Mouse (Mus musculus) heart, adult 2 months (tissue): ENCODE data around the gene Rph3al. TPM values are rescaled to one million over a fixed set of nuclear protein-coding genes. Genes with fewer than 3 reads are reported as not detected.

Experiments used
- DNase-seq, 2 experiments: peaks; one replicate each; pipeline ENCODE4 v3.0.0; 2021
- H3K27ac ChIP-seq: fragments of 200-600 bp; 2 replicates; pipeline ENCODE4 v1.8.1; 2022
- H3K27me3 ChIP-seq: fragments of 200-500 bp; 2 replicates; pipeline ENCODE4 v1.6.1; 2012; ENCODE audit warnings: mild to moderate bottlenecking, low read length, inconsistent platforms, mixed read lengths; ENCODE audit not compliant: control insufficient read depth, insufficient read depth
- H3K36me3 ChIP-seq: fragments of 200-500 bp; 2 replicates; pipeline ENCODE4 v1.6.1; 2012; ENCODE audit warnings: low read length, inconsistent platforms; ENCODE audit not compliant: control insufficient read depth, insufficient read depth
- H3K4me1 ChIP-seq: fragments of 200-500 bp; 2 replicates; pipeline ENCODE4 v1.6.1; 2011; ENCODE audit warnings: low read length; ENCODE audit not compliant: control insufficient read depth, insufficient read depth
- H3K4me3 ChIP-seq: fragments of 200-600 bp; 2 replicates; pipeline ENCODE4 v1.8.1; 2022
- H3K79me2 ChIP-seq: fragments of 200-500 bp; replicated peaks from 2 replicates; pipeline ENCODE4 v1.6.1; 2012; ENCODE audit warnings: mild to moderate bottlenecking, inconsistent platforms, low read length, moderate library complexity, mixed read lengths; ENCODE audit not compliant: control insufficient read depth, insufficient read depth
- H3K9ac ChIP-seq: fragments of 200-500 bp; 2 replicates; pipeline ENCODE4 v1.6.1; 2012; ENCODE audit warnings: low read depth, mild to moderate bottlenecking, control low read depth, inconsistent platforms, low read length, mixed read lengths
- CTCF ChIP-seq: fragments of 200-600 bp; IDR thresholded peaks from 2 replicates; pipeline ENCODE4 v1.8.1; 2022; ENCODE audit warnings: antibody characterized with exemption, mild to moderate bottlenecking, moderate library complexity
- EP300 ChIP-seq: fragments of 200-500 bp; IDR thresholded peaks from 2 replicates; pipeline ENCODE4 v1.6.1; 2011; ENCODE audit warnings: low read depth, low read length, control low read depth; ENCODE audit not compliant: insufficient read depth
- POLR2A ChIP-seq: fragments of 200-500 bp; IDR thresholded peaks from 2 replicates; pipeline ENCODE4 v1.6.1; 2011; ENCODE audit warnings: mild to moderate bottlenecking, low read depth, low read length, control low read depth; ENCODE audit not compliant: insufficient read depth
- WGBS: fragments of 180-500 bp; shearing (Covaris S2); methylation state at CpG from one replicate; pipeline ENCODE4 v1.1.7; 2018; 5-methylcytosine and 5-hydroxymethylcytosine counted together
- intact Hi-C: fragments of 180-260 bp; cut with DNase I; formaldehyde crosslinking; loops from one replicate; pipeline ENCODE4 v1.15.1; 2025
- polyA plus RNA-seq: library from polyadenylated mRNA; depleted of rRNA; stranded (reverse); fragments of >200 nt; gene quantifications from 2 replicates; pipeline ENCODE4 v1.2.3, GENCODE M21; 2012
- total RNA-seq, 2 experiments: library from RNA; stranded (reverse); gene quantifications; 2 replicates each; pipeline ENCODE4 v1.2.3; 2021

The Rph3al gene
- total and polyA plus RNA-seq, 3 experiments = 5.9 to 11.7 (median 11.1) TPM

DNA sequence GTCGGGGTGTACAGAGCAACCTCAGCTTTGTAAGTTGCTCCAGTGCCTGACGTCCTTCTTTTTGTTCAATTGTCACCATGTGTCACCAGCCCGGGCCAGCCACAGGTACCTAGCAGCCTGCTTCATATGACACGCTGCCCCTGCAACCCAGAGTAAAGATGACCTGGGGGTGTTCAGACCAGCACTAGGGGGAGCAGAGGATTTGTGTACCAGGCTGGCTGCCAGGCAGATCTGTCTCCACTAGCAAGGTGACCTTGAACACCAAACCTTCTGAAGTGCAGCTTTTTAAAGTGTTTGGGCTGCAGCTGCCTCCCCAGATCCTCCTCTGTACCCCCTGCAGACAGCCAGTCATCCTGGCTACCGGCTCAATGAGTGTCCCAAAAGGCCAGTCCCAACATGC, 9.0 kb upstream of the Rph3al start:
- Histone ChIP-seq H3K79me2 (no peaks in the 10 kb centered on the region), H3K27me3 (no peaks in the 10 kb centered on the region), H3K9ac (no peak overlapping the region), H3K27ac (no peak overlapping the region), H3K36me3 (no peaks in the 10 kb centered on the region), H3K4me3 (no peak overlapping the region), H3K4me1 (no peaks in the 10 kb centered on the region)
- TF ChIP-seq EP300 (no peak), CTCF (no peak), POLR2A (no peak)
- DNase-seq = no peak
- 68% methylated on average over 5 of the region's 5 CpGs for WGBS
- intact Hi-C loops = no loop called here

GRCm38 (mm10) chr11:75945805-75946450, 7.7 kb upstream of the Rph3al start:
- Histone ChIP-seq H3K9ac (no peak overlapping the region), H3K27ac (no peak overlapping the region), H3K4me3 (no peak overlapping the region), H3K27me3 (no peaks in the 10 kb centered on the region), H3K4me1 (no peaks in the 10 kb centered on the region), H3K79me2 (no peaks in the 10 kb centered on the region), H3K36me3 (no peaks in the 10 kb centered on the region)
- 57% methylated on average over 9 of the region's 9 CpGs for WGBS
- no peak for DNase-seq
- no peak for TF ChIP-seq POLR2A
- no peak for TF ChIP-seq CTCF
- no peak for TF ChIP-seq EP300
- intact Hi-C loops = no loop called here

- no peaks in the 10 kb centered on the region; the same call in 1 of the 2 replicates for H3K36me3 ChIP-seq
- no peak for TF ChIP-seq CTCF
- no peak for TF ChIP-seq POLR2A
- TF ChIP-seq EP300 = no peak
- H3K9ac ChIP-seq = peak overlapping the region; percentile 35
- peaks cover 34% of the 10 kb centered on the region for H3K4me1 ChIP-seq
- intact Hi-C loops = loop anchor here (2.0 to 5.0 kb wide), 2 partner anchors 29 to 100 kb away; no protein-coding TSS in a partner anchor
- WGBS = 29% methylated on average over 6 of the region's 6 CpGs
- peak overlapping the region; percentile 4; the same call in 1 of the 2 replicates for H3K4me3 ChIP-seq
- peak; percentile 65 to 71 for DNase-seq
- H3K79me2 ChIP-seq = no peaks in the 10 kb centered on the region
- peak overlapping the region; percentile 88 for H3K27ac ChIP-seq
- H3K27me3 ChIP-seq = no peaks in the 10 kb centered on the region
Observed at GRCm38 (mm10) chr11:75937370-75937871, 808 bp downstream of the Rph3al start.

GRCm38 (mm10) chr11:75935819-75936430, 2.3 kb downstream of the Rph3al start:
- intact Hi-C loops = loop anchor here (2.0 to 5.0 kb wide), 2 partner anchors 31 to 101 kb away; no protein-coding TSS in a partner anchor
- WGBS = 35% methylated on average over 7 of the region's 7 CpGs
- Histone ChIP-seq H3K4me3 (no peak overlapping the region), H3K4me1 (peaks cover 34% of the 10 kb centered on the region), H3K27me3 (no peaks in the 10 kb centered on the region), H3K36me3 (no peaks in the 10 kb centered on the region; the same call in 1 of the 2 replicates), H3K9ac (0 out of 2 replicates have a peak overlapping the region, but pooled peaks have one; percentile 12), H3K27ac (peak overlapping the region; percentile 88), H3K79me2 (no peaks in the 10 kb centered on the region)
- TF ChIP-seq CTCF (no peak), EP300 (peak; percentile 98), POLR2A (peak; percentile 67; the same call in 1 of the 2 replicates)
- DNase-seq = peak; percentile 83 to 90

- WGBS = 45% methylated on average over 6 of the region's 6 CpGs
- Histone ChIP-seq H3K4me1 (peaks cover 34% of the 10 kb centered on the region), H3K4me3 (no peak overlapping the region), H3K79me2 (no peaks in the 10 kb centered on the region), H3K27me3 (no peaks in the 10 kb centered on the region), H3K27ac (peak overlapping the region; percentile 88), H3K9ac (no peak overlapping the region), H3K36me3 (no peaks in the 10 kb centered on the region; the same call in 1 of the 2 replicates)
- TF ChIP-seq CTCF = no peak
- TF ChIP-seq POLR2A = no peak
- TF ChIP-seq EP300 = no peak
- peak in 1 of 2 experiments; percentile 25 for DNase-seq
- intact Hi-C loops = no loop called here
Observed at GRCm38 (mm10) chr11:75934425-75934824, 3.8 kb downstream of the Rph3al start.
